Mouse (Mus musculus) C2C12 (cell line): Measurements from ENCODE around the gene Dok4.

Source experiments
- CTCF ChIP-seq: IDR thresholded peaks from one replicate; pipeline ENCODE4 v1.5.1; 2011; ENCODE audit not compliant: control insufficient read depth, insufficient read depth, insufficient read length
- MAX ChIP-seq: IDR thresholded peaks from one replicate; pipeline ENCODE4 v1.6.1; 2011; ENCODE audit warnings: mild to moderate bottlenecking, control low read depth
- MYOD1 ChIP-seq: IDR thresholded peaks from one replicate; pipeline ENCODE4 v1.6.1; 2011; ENCODE audit warnings: low read depth; ENCODE audit not compliant: control insufficient read depth, insufficient read length
- USF1 ChIP-seq: IDR thresholded peaks from one replicate; pipeline ENCODE4 v1.6.1; 2011; ENCODE audit warnings: low read depth, mild to moderate bottlenecking, control low read depth, moderate library complexity

GRCm38 (mm10) chr8:94814556-94814955, 61.6 kb downstream of the Dok4 start:
- peak; percentile 16 for TF ChIP-seq CTCF
- no peak for TF ChIP-seq MYOD1
- TF ChIP-seq USF1 = no peak
- no peak for TF ChIP-seq MAX
